Mouse (Mus musculus) liver, embryonic 14.5 days (tissue): ENCODE results near the gene Fgd3.

Experiments
- CTCF ChIP-seq: IDR thresholded peaks from 2 replicates; pipeline ENCODE4 v1.5.1; 2016; ENCODE audit warnings: antibody characterized with exemption, low read depth, control low read depth
- EP300 ChIP-seq: IDR thresholded peaks from 2 replicates; pipeline ENCODE4 v1.6.1; 2016; ENCODE audit warnings: antibody characterized with exemption, low read depth

DNA sequence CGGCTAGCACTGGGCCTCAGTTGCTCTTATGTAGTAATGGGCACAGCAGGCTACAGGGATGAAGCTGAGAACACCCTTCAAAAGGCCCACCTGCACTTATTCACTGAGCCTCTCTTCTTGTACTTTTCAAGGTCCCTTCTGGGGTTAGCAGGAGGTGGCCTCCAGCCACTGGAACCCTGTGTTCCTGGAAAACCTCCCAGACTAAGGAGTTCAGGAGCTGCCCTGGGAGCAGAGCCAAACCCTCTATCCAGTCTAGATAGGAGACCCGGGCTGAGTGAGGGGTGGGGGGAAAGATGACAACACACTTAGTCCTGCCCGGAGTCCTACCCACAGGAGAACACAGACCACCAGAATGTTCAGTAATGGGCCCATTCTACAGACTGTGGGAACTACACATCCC is 74.1 kb downstream of the Fgd3 start:
- TF ChIP-seq EP300 (no peak), CTCF (no peak)
